Mouse (Mus musculus) heart, postnatal 0 days (tissue): ENCODE measurements around the gene Plekhh2.

Experiments
- CTCF ChIP-seq: IDR thresholded peaks from 2 replicates; pipeline ENCODE4 v1.5.1; 2016; ENCODE audit warnings: antibody characterized with exemption, control low read depth, low read depth
- EP300 ChIP-seq: IDR thresholded peaks from 2 replicates; pipeline ENCODE4 v1.6.1; 2016; ENCODE audit warnings: antibody characterized with exemption, low read depth

DNA sequence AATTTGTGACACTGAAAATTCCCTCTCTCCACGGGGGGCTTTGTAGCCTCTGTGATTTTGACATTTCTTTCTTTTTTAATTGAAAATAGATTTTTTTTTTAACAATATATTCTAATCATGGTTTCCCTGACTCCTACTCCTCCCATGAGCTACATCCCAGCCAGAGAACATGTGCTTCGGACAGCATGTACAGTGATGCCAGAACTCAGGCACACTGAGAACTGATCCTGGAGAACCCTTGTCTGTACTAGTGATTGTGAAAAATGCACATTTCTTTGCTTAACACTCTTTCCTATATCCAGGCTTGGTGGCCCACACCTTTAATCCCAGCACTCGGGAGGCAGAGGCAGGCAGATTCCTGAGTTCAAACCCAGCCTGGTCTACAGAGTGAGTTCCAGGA is 28.9 kb upstream of the Plekhh2 start:
- no peak for TF ChIP-seq EP300
- TF ChIP-seq CTCF, result no peak
